Mouse (Mus musculus) ovary, postnatal 14 days (tissue): ENCODE results near the gene Fars2.
"Not testable (repeated sequence)": the region's sequence is repeated elsewhere in the genome, so short reads cannot be mapped to it uniquely, and the experiment has no call there.

Source experiments
- DNase-seq: peaks from one replicate; pipeline ENCODE4 v3.0.0; 2022; ENCODE audit warnings: low spot score

Fars2 gene

DNA sequence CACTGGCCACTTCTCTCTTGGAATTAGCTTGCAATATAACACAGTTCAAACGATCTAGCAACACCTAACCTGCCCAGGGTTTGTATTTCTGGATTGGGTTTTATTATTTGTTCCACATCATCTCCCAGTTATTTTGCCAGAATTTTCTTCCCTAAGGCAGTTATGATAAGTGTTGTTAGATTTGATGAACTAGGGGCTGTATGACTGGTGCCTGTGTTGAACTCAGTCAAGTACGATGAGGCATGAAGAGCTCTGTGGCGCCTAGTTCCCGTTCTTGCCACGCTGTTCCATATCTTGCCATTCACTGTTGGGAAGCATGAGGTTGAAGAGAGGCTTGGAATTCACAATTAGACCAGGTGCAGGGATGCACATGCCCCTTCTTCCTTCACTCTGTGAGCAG is 177.3 kb downstream of the Fars2 start:
- DNase-seq = no peak

- peak; percentile 11 for DNase-seq
Measured at GRCm38 (mm10) chr13:36295848-36296247, 178.6 kb downstream of the Fars2 start.

DNA sequence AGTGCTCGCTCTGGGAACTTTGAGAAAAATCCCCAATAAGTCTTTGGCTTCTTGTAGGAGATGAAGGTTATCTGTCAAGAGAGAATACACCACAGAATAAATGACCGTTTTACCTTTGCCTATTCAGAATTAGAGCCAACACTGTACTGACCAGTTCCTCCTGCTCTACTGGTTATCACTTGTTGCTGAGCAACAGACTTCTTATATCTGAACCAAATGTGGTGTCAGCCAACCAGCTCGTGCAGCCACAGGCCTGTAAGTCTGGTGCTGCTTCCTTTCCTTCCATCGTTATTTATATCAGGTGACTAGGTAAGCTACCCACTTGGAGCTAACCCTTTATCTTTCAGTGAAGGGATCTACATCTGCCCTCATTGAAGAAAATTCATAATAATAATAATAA is 179.4 kb downstream of the Fars2 start:
- no peak for DNase-seq

- DNase-seq = no peak
Measured at GRCm38 (mm10) chr13:36297950-36298781, 181.0 kb downstream of the Fars2 start.

DNA sequence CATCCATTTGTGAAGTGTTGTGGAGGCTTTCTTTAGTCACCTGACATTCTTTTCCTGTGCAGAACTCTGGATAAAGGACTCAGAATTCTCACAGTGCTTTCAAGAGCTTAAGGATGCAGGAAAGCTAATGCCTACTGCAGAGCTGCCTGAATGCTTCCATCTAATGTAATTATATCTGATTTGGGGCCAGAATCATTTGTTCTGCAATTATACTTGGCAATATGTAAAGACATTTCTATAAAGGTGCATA is 181.5 kb downstream of the Fars2 start:
- no peak for DNase-seq

DNA sequence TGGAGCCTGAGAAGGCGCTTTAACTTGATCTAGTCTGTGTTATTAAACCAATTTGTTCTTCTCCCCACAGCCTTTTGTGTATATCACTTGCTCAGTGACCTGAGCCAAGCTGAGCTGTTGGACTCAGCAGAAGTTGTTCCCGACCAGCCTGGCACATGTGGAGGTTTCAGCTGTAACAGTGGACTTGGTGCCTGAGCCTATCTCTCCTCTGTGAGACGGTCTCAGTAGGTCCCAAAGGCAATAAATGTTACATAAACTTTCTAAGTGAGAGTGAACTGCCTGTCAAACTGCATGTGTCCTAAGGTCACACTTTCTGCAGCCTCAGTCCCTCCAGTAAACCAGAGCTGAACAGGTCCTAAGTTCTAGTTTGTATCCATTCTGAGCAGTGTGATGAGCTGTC is 185.6 kb downstream of the Fars2 start:
- no peak for DNase-seq

GRCm38 (mm10) chr13:36305306-36305705 is 188.1 kb downstream of the Fars2 start:
- no peak for DNase-seq

DNA sequence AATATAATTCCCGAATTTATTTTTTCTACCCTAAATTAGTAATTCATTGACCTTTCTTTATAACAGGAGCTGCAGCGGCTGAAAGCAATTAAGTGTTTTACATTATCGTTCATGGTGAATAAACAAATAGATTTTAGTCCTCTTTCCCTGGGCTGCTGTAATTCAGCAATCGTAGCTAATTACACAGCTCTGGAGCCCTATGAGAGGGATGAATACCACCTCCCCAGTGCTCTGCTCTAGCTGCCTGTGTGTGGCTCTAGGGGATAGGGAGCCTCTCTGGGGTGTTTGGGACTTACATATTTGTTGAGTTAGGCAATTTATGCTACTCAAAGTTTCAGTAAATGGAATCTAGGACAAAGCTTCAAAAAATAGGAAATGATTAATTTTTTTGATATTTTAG is 190.2 kb downstream of the Fars2 start:
- DNase-seq = no peak

- no peak for DNase-seq
Measured at GRCm38 (mm10) chr13:36309160-36309559, 191.9 kb downstream of the Fars2 start.

- DNase-seq = no peak
Measured at GRCm38 (mm10) chr13:36314218-36314617, 197.0 kb downstream of the Fars2 start.

DNA sequence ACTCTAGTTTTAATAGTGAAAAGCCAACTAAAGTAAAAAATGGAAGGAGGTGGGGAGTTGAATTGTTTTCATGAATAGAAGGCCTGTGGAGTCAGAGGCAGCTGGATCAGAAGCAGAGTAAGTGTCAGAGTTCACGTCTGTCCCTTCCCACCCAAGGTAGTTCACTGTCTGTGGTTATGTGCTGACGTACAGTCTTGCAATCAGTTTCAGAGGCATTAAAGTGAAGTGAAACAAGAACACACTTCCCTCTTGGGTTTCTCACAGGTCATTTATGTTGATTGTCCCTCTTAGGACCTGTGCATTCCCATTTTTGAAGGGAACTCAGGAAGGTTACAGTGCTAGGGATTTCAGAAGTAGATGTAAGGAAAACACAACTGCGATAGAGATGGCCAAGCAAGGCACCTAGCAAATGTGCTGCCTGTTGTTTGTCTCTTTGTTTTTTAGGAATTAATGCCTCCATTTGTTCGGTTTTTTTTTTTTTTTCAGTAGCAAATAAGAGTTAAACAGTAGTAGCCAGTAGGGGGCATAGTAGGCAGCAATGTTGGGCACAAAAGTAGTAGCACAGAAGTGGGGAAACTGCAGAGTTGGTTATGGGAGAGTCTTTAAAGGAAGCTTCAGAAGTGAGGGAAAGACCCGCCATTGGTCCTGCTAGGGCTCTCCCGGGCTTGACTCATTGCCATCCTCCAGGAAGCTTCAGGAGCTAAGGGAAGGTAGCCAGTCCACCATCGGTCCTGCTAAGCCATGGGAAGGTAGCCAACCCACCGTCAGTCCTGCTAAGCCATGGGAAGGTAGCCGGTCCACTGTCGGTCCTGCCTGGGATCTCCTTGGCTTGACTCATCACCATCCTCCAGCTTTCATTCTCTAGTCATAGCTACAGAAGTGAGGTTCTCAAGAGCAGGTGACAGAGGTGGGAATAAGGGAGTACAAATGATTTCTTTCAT is 197.9 kb downstream of the Fars2 start:
- no peak for DNase-seq

- no peak for DNase-seq
Measured at GRCm38 (mm10) chr13:36317824-36318223, 200.6 kb downstream of the Fars2 start.

DNA sequence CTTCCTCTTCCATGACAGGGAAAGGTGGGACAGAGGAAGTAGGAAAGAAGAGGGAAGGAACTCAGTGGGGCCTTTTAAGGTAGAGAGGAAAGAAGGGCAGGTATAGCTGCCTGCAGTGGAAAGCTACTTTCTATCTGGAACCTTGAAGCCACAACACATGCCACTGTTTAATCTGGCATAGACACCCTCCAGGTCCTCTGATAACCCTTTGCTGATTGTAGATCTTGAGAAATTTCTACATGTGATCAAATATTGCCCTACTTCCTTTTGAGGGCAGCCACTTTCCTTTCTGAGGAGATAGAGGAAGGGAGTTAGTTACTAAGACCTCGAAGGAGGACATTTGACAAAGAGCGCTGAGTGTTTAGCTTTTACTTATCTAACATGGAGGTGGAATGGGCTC is 207.4 kb downstream of the Fars2 start:
- DNase-seq = no peak

GRCm38 (mm10) chr13:36326539-36326938 is 209.3 kb downstream of the Fars2 start:
- no peak for DNase-seq

GRCm38 (mm10) chr13:36329871-36330270 is 212.7 kb downstream of the Fars2 start:
- DNase-seq = no peak

DNA sequence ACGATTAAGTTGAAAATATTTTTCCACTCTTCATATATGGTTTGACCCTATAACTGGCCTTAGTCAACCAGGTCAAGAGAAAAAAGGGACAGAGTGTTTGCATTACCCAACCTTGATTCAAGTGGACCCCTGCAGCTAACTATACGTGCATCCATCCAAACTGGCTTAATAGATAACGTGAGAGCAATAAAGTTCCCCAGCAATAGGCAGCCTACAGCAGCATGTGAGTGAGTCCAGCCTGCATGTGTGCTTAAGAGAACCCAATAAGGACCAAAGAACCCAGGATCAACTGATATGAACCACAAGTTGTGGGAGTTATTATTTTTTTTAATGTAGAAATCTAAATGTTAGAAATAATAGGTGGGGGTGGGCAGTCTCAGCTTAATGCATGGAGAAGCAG is 213.3 kb downstream of the Fars2 start:
- DNase-seq = no peak

- DNase-seq = no peak
Measured at GRCm38 (mm10) chr13:36334748-36335147, 217.5 kb downstream of the Fars2 start.

- DNase-seq = no peak
Measured at GRCm38 (mm10) chr13:36351529-36351928, 234.3 kb downstream of the Fars2 start.

- DNase-seq = no peak
Measured at GRCm38 (mm10) chr13:36357469-36357868, 240.3 kb downstream of the Fars2 start.

- DNase-seq = no peak
Measured at GRCm38 (mm10) chr13:36361419-36361818, 244.2 kb downstream of the Fars2 start.

- not testable (repeated sequence) for DNase-seq
Measured at GRCm38 (mm10) chr13:36365719-36366118, 248.5 kb downstream of the Fars2 start.

GRCm38 (mm10) chr13:36366304-36366703 is 249.1 kb downstream of the Fars2 start:
- DNase-seq = no peak
